Mouse (Mus musculus) heart, postnatal 0 days (tissue): ENCODE measurements around the gene Ppp1r3e.

Experiments
- CTCF ChIP-seq: IDR thresholded peaks from 2 replicates; pipeline ENCODE4 v1.5.1; 2016; ENCODE audit warnings: antibody characterized with exemption, control low read depth, low read depth
- EP300 ChIP-seq: IDR thresholded peaks from 2 replicates; pipeline ENCODE4 v1.6.1; 2016; ENCODE audit warnings: antibody characterized with exemption, low read depth

DNA sequence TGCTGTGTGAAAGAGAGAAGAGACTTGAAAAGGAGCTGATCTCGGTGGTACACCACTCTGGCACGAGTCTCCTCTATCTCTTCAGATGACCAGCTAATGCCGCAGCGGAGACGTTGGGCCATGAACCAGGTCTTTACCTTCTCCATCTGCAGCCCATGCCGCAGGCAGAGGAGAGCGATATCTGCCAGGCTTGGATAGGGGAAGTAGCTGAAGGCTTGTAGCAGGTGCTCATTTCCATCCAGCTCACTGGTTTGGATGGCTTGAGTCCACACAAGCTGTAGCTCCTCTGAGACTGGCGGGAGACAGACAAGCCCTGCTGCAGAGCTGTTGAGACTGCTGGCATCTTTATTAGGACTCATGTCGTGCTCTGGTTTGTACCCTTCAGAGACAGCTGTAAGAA lies 19.5 kb downstream of the Ppp1r3e start:
- no peak for TF ChIP-seq CTCF
- no peak for TF ChIP-seq EP300
